Mouse (Mus musculus) C2C12 (cell line): Measurements from ENCODE around the gene Cplx1. TPM values are rescaled to one million over a fixed set of nuclear protein-coding genes. Genes with fewer than 3 reads are reported as not detected.

Experiments
- H3K27me3 ChIP-seq: one replicate; pipeline ENCODE4 v1.6.1; 2011; ENCODE audit not compliant: control insufficient read depth, insufficient read depth, insufficient read length
- H3K36me3 ChIP-seq: one replicate; pipeline ENCODE4 v1.6.1; 2011; ENCODE audit not compliant: control insufficient read depth, insufficient read depth
- H3K4me3 ChIP-seq: one replicate; pipeline ENCODE4 v1.5.1; 2011; ENCODE audit warnings: mild to moderate bottlenecking, control low read depth; ENCODE audit not compliant: poor library complexity, insufficient read depth, severe bottlenecking
- H3K79me2 ChIP-seq: one replicate; pipeline ENCODE4 v1.6.1; 2011; ENCODE audit not compliant: control insufficient read depth, insufficient read depth
- H3K79me3 ChIP-seq: one replicate; pipeline ENCODE4 v1.6.1; 2011; ENCODE audit warnings: low read depth, control low read depth
- H3ac ChIP-seq: one replicate; pipeline ENCODE3; 2011; ENCODE audit warnings: low read depth; ENCODE audit not compliant: control insufficient read depth, insufficient read length
- CEBPB ChIP-seq: IDR thresholded peaks from one replicate; pipeline ENCODE4 v1.6.1; 2011; ENCODE audit warnings: low read depth, mild to moderate bottlenecking, control low read depth, moderate library complexity
- CTCF ChIP-seq: IDR thresholded peaks from one replicate; pipeline ENCODE4 v1.5.1; 2011; ENCODE audit not compliant: control insufficient read depth, insufficient read depth, insufficient read length
- FOSL1 ChIP-seq: IDR thresholded peaks from one replicate; pipeline ENCODE4 v1.8.0; 2011; ENCODE audit warnings: mild to moderate bottlenecking, low read length; ENCODE audit not compliant: poor library complexity, insufficient read depth, severe bottlenecking
- MAX ChIP-seq: IDR thresholded peaks from one replicate; pipeline ENCODE4 v1.6.1; 2011; ENCODE audit warnings: mild to moderate bottlenecking, control low read depth
- MYOD1 ChIP-seq: IDR thresholded peaks from one replicate; pipeline ENCODE4 v1.6.1; 2011; ENCODE audit warnings: low read depth; ENCODE audit not compliant: control insufficient read depth, insufficient read length
- MYOG ChIP-seq: IDR thresholded peaks from one replicate; pipeline ENCODE4 v1.6.1; 2011; ENCODE audit not compliant: control insufficient read depth, insufficient read length; ENCODE audit errors: extremely low read depth
- USF1 ChIP-seq: IDR thresholded peaks from one replicate; pipeline ENCODE4 v1.6.1; 2011; ENCODE audit warnings: low read depth, mild to moderate bottlenecking, control low read depth, moderate library complexity
- polyA plus RNA-seq: library from polyadenylated mRNA; unstranded; fragments of >200 nt; fragmentation: generic; extraction: Trizol; gene quantifications from one replicate; pipeline ENCODE4 v1.2.1, GENCODE M21; 2012; ENCODE audit warnings: missing spikeins

The Cplx1 gene
- polyA plus RNA-seq, 1 experiment, result not detected

GRCm38 (mm10) chr5:108547636-108548035, 2.2 kb downstream of the Cplx1 start:
- Histone ChIP-seq H3K79me3 (no peaks in the 10 kb centered on the region), H3K79me2 (no peaks in the 10 kb centered on the region), H3K4me3 (no peak overlapping the region), H3K36me3 (no peaks in the 10 kb centered on the region), H3ac (no peak overlapping the region), H3K27me3 (peaks cover 12% of the 10 kb centered on the region)
- TF ChIP-seq CEBPB, result no peak
- TF ChIP-seq FOSL1, result no peak
- no peak for TF ChIP-seq MAX
- no peak for TF ChIP-seq CTCF
- TF ChIP-seq USF1, result no peak

- Histone ChIP-seq H3K4me3 (no peak overlapping the region), H3K79me3 (no peaks in the 10 kb centered on the region), H3K27me3 (peaks cover 3% of the 10 kb centered on the region), H3K79me2 (no peaks in the 10 kb centered on the region), H3ac (no peak overlapping the region), H3K36me3 (no peaks in the 10 kb centered on the region)
- TF ChIP-seq MYOG (no peak), CTCF (no peak), USF1 (no peak), FOSL1 (no peak), MYOD1 (no peak), MAX (no peak), CEBPB (no peak)
Measured at GRCm38 (mm10) chr5:108543516-108544291, 6.1 kb downstream of the Cplx1 start.

GRCm38 (mm10) chr5:108534188-108534587, 15.6 kb downstream of the Cplx1 start:
- Histone ChIP-seq H3K4me3 (no peak overlapping the region), H3K79me2 (no peaks in the 10 kb centered on the region), H3ac (no peak overlapping the region), H3K36me3 (no peaks in the 10 kb centered on the region), H3K27me3 (peaks cover 4% of the 10 kb centered on the region), H3K79me3 (no peaks in the 10 kb centered on the region)
- no peak for TF ChIP-seq MYOG
- no peak for TF ChIP-seq MYOD1
- TF ChIP-seq USF1, result no peak
- no peak for TF ChIP-seq CTCF
- TF ChIP-seq FOSL1, result no peak
- no peak for TF ChIP-seq CEBPB
- no peak for TF ChIP-seq MAX

GRCm38 (mm10) chr5:108522597-108522996, 27.2 kb downstream of the Cplx1 start:
- Histone ChIP-seq H3K36me3 (no peaks in the 10 kb centered on the region), H3K27me3 (peaks cover 11% of the 10 kb centered on the region), H3K79me3 (no peaks in the 10 kb centered on the region), H3K79me2 (no peaks in the 10 kb centered on the region), H3ac (no peak overlapping the region), H3K4me3 (no peak overlapping the region)
- TF ChIP-seq MAX (no peak), MYOD1 (no peak)

- H3K27me3 ChIP-seq, result peaks cover 11% of the 10 kb centered on the region
- H3K79me3 ChIP-seq, result no peaks in the 10 kb centered on the region
- H3K4me3 ChIP-seq, result no peak overlapping the region
- no peak for TF ChIP-seq MYOG
- TF ChIP-seq CEBPB, result no peak
- no peak for TF ChIP-seq MAX
- TF ChIP-seq CTCF, result no peak
- TF ChIP-seq FOSL1, result no peak
- TF ChIP-seq USF1, result no peak
- no peak for TF ChIP-seq MYOD1
- no peak overlapping the region for H3ac ChIP-seq
- no peaks in the 10 kb centered on the region for H3K79me2 ChIP-seq
- H3K36me3 ChIP-seq, result no peaks in the 10 kb centered on the region
Measured at GRCm38 (mm10) chr5:108521896-108522295, 27.9 kb downstream of the Cplx1 start.

GRCm38 (mm10) chr5:108521016-108521415, 28.8 kb downstream of the Cplx1 start:
- TF ChIP-seq MYOD1, result no peak
- TF ChIP-seq MAX, result no peak
- no peak for TF ChIP-seq CTCF
- no peak for TF ChIP-seq FOSL1
- TF ChIP-seq CEBPB, result no peak
- TF ChIP-seq MYOG, result no peak
- TF ChIP-seq USF1, result no peak
- peaks cover 11% of the 10 kb centered on the region for H3K27me3 ChIP-seq

More at GRCm38 (mm10) chr5:108521016-108521415, 28.8 kb downstream of the Cplx1 start:
- H3ac ChIP-seq, result no peak overlapping the region
- no peak overlapping the region for H3K4me3 ChIP-seq
- H3K79me2 ChIP-seq, result no peaks in the 10 kb centered on the region
- no peaks in the 10 kb centered on the region for H3K36me3 ChIP-seq
- no peaks in the 10 kb centered on the region for H3K79me3 ChIP-seq
